Mouse (Mus musculus) splenic B cell, adult 2 months (primary cell): ENCODE measurements around the gene Syf2.
"Not testable (repeated sequence)": the region's sequence is repeated elsewhere in the genome, so short reads cannot be mapped to it uniquely, and the experiment has no call there.

ENCODE experiments used
- DNase-seq: peaks from one replicate; pipeline ENCODE4 v3.0.0-alpha.2; 2011; ENCODE audit warnings: low read depth, low spot score
- H3K27me3 ChIP-seq: 2 replicates; pipeline ENCODE4 v1.6.1; 2012; ENCODE audit warnings: mild to moderate bottlenecking, low read length, moderate library complexity, mixed read lengths; ENCODE audit not compliant: control insufficient read depth, poor library complexity, insufficient read depth, severe bottlenecking
- H3K36me3 ChIP-seq: 2 replicates; pipeline ENCODE4 v1.6.1; 2012; ENCODE audit warnings: mild to moderate bottlenecking, low read length, moderate library complexity, mixed read lengths; ENCODE audit not compliant: control insufficient read depth, poor library complexity, insufficient read depth, severe bottlenecking

Gene Syf2

GRCm38 (mm10) chr4:134930684-134931481, at the start of gene Syf2:
Gene Syf2 (plus strand): TSS chr4:134930898.
- peak; percentile 98 for DNase-seq
- H3K36me3 ChIP-seq: peaks cover 12% of the 10 kb centered on the region
- no peaks in the 10 kb centered on the region for H3K27me3 ChIP-seq

GRCm38 (mm10) chr4:134883266-134883665, 47.4 kb upstream of the Syf2 start:
- Histone ChIP-seq H3K36me3 (no peaks in the 10 kb centered on the region), H3K27me3 (no peaks in the 10 kb centered on the region)
- peak; percentile 70 for DNase-seq

GRCm38 (mm10) chr4:134883808-134884207, 46.9 kb upstream of the Syf2 start:
- Histone ChIP-seq H3K36me3 (no peaks in the 10 kb centered on the region), H3K27me3 (no peaks in the 10 kb centered on the region)
- DNase-seq: peak; percentile 50

GRCm38 (mm10) chr4:134884364-134884763, 46.3 kb upstream of the Syf2 start:
- no peak for DNase-seq
- Histone ChIP-seq H3K27me3 (no peaks in the 10 kb centered on the region), H3K36me3 (no peaks in the 10 kb centered on the region)

GRCm38 (mm10) chr4:134892096-134892495, 38.6 kb upstream of the Syf2 start:
- Histone ChIP-seq H3K36me3 (peaks cover 8% of the 10 kb centered on the region), H3K27me3 (no peaks in the 10 kb centered on the region)
- DNase-seq: no peak

GRCm38 (mm10) chr4:134897256-134897655, 33.4 kb upstream of the Syf2 start:
- peaks cover 24% of the 10 kb centered on the region for H3K36me3 ChIP-seq
- DNase-seq: no peak
- H3K27me3 ChIP-seq: no peaks in the 10 kb centered on the region

GRCm38 (mm10) chr4:134901126-134901525, 29.6 kb upstream of the Syf2 start:
- DNase-seq: no peak
- Histone ChIP-seq H3K36me3 (peaks cover 37% of the 10 kb centered on the region), H3K27me3 (no peaks in the 10 kb centered on the region)

GRCm38 (mm10) chr4:134903046-134903445, 27.7 kb upstream of the Syf2 start:
- DNase-seq: no peak
- no peaks in the 10 kb centered on the region for H3K27me3 ChIP-seq
- peaks cover 35% of the 10 kb centered on the region for H3K36me3 ChIP-seq

GRCm38 (mm10) chr4:134911406-134911805, 19.3 kb upstream of the Syf2 start:
- H3K27me3 ChIP-seq, DNase-seq: not testable (repeated sequence)
- peaks cover 22% of the 10 kb centered on the region for H3K36me3 ChIP-seq

GRCm38 (mm10) chr4:134913413-134913812, 17.3 kb upstream of the Syf2 start:
- DNase-seq: peak; percentile 89
- Histone ChIP-seq H3K27me3 (no peaks in the 10 kb centered on the region), H3K36me3 (peaks cover 14% of the 10 kb centered on the region)

GRCm38 (mm10) chr4:134914122-134914863, 16.4 kb upstream of the Syf2 start:
- no peak for DNase-seq
- Histone ChIP-seq H3K27me3 (no peaks in the 10 kb centered on the region), H3K36me3 (peaks cover 6% of the 10 kb centered on the region)

GRCm38 (mm10) chr4:134914864-134915209, 15.9 kb upstream of the Syf2 start, which contains the start of gene Tmem50a:
Gene Tmem50a (minus strand): TSS chr4:134915024.
- peaks cover 2% of the 10 kb centered on the region for H3K36me3 ChIP-seq
- peak; percentile 96 for DNase-seq
- no peaks in the 10 kb centered on the region for H3K27me3 ChIP-seq

GRCm38 (mm10) chr4:134915223-134916050, 15.3 kb upstream of the Syf2 start:
- Histone ChIP-seq H3K36me3 (peaks cover 2% of the 10 kb centered on the region), H3K27me3 (no peaks in the 10 kb centered on the region)
- DNase-seq: peak; percentile 34

GRCm38 (mm10) chr4:134917194-134917593, 13.5 kb upstream of the Syf2 start:
- no peaks in the 10 kb centered on the region for H3K27me3 ChIP-seq
- no peak for DNase-seq
- no peaks in the 10 kb centered on the region for H3K36me3 ChIP-seq
